Mouse (Mus musculus) C2C12 (cell line): ENCODE data around the gene Slc38a2.

Experiments
- CEBPB ChIP-seq: IDR thresholded peaks from one replicate; pipeline ENCODE4 v1.6.1; 2011; ENCODE audit warnings: low read depth, mild to moderate bottlenecking, control low read depth, moderate library complexity
- CTCF ChIP-seq: IDR thresholded peaks from one replicate; pipeline ENCODE4 v1.5.1; 2011; ENCODE audit not compliant: control insufficient read depth, insufficient read depth, insufficient read length
- FOSL1 ChIP-seq: IDR thresholded peaks from one replicate; pipeline ENCODE4 v1.8.0; 2011; ENCODE audit warnings: mild to moderate bottlenecking, low read length; ENCODE audit not compliant: poor library complexity, insufficient read depth, severe bottlenecking
- MAX ChIP-seq: IDR thresholded peaks from one replicate; pipeline ENCODE4 v1.6.1; 2011; ENCODE audit warnings: mild to moderate bottlenecking, control low read depth
- USF1 ChIP-seq: IDR thresholded peaks from one replicate; pipeline ENCODE4 v1.6.1; 2011; ENCODE audit warnings: low read depth, mild to moderate bottlenecking, control low read depth, moderate library complexity

- TF ChIP-seq CTCF, result no peak
- TF ChIP-seq MAX, result no peak
- TF ChIP-seq CEBPB, result no peak
- TF ChIP-seq FOSL1, result no peak
- no peak for TF ChIP-seq USF1
Observed at GRCm38 (mm10) chr15:96688784-96689318, 10.7 kb downstream of the Slc38a2 start.
